Mouse (Mus musculus): ENCODE results near the gene Abcb10. TPM values are rescaled to one million over a fixed set of nuclear protein-coding genes. Genes with fewer than 3 reads are reported as not detected.
A peak's percentile ranks its signal among the peaks of the same experiment; 100 is the strongest.
"Not testable (repeated sequence)": the region's sequence is repeated elsewhere in the genome, so short reads cannot be mapped to it uniquely, and the experiment has no call there.

Gene Abcb10
- 10 to 100 TPM; 43.3 to 52.1 TPM for total RNA-seq (2021)
- long read RNA-seq, experiment 1, full-length matches to known transcripts, result 28 of 87 reads
- long read RNA-seq, experiment 1, partial matches to known transcripts, result 4 of 87 reads
- long read RNA-seq, experiment 1, other reads (novel, unspliced or antisense), result 55 of 87 reads
- long read RNA-seq, experiment 2, full-length matches to known transcripts, result 8 of 53 reads
- long read RNA-seq, experiment 2, partial matches to known transcripts, result 1 of 53 reads
- long read RNA-seq, experiment 2, other reads (novel, unspliced or antisense), result 44 of 53 reads

DNA sequence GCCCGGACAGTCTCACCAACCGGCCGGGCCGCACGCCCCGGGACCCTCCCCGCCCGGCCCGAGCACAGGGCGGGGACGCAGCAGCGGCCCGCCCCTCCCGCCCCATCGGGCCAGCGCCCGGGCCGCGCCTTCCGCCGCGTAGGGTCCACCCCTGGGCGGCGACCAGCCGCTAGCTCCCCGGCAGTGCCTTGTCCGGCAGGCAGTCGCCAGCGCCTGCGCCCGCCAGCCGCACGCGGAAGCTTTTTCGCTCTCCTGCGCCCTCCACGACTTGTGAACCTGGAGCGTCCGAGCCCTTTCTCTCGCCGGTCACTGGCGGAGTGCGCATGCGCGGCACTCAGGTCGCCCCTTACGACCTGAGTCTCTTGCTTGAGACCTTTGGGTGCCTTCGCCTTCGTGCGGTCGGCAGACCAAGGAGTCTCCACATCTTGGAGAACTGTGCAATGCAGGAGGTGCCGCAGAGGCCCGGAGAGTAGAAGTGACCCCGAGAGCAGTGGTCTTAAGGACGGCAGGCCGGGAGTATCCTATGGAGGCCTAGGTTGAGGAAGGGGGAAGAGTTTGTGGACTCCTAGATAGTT, at the start of gene Abcb10:
Gene Abcb10, minus strand, starts transcription at position 297 of the 575 bp plus-strand sequence.
- peak; percentile 92 to 96 for DNase-seq

DNA sequence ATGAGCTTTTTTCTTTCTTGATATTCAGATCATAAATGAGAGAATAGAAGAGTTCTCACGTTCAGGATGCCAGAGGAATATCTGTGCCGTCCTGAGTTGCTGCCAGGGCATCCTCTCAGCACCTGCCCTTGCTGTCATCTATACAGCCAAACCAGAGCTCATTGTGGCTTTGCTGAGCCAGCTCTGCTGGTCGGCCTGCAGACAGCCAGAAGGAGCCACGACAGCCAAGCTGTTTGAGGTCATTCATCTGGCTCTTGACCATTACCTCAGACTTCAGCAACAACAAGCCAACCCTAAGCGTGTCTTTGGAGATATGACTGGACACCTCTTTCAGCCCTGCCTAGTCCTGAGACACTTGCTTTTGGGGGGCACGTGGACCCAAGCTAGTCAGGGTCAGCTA, 44.9 kb upstream of the Abcb10 start:
- DNase-seq, result no peak

- DNase-seq, result not testable (repeated sequence)
Observed at GRCm38 (mm10) chr8:124026265-124026664, 43.3 kb upstream of the Abcb10 start.

- DNase-seq, result peak; percentile 95
Observed at GRCm38 (mm10) chr8:124021237-124022227, 38.6 kb upstream of the Abcb10 start, which contains the start of the genes Taf5l and Urb2. Gene Taf5l, minus strand, starts transcription at chr8:124021397. Gene Urb2, plus strand, starts transcription at chr8:124021508.

DNA sequence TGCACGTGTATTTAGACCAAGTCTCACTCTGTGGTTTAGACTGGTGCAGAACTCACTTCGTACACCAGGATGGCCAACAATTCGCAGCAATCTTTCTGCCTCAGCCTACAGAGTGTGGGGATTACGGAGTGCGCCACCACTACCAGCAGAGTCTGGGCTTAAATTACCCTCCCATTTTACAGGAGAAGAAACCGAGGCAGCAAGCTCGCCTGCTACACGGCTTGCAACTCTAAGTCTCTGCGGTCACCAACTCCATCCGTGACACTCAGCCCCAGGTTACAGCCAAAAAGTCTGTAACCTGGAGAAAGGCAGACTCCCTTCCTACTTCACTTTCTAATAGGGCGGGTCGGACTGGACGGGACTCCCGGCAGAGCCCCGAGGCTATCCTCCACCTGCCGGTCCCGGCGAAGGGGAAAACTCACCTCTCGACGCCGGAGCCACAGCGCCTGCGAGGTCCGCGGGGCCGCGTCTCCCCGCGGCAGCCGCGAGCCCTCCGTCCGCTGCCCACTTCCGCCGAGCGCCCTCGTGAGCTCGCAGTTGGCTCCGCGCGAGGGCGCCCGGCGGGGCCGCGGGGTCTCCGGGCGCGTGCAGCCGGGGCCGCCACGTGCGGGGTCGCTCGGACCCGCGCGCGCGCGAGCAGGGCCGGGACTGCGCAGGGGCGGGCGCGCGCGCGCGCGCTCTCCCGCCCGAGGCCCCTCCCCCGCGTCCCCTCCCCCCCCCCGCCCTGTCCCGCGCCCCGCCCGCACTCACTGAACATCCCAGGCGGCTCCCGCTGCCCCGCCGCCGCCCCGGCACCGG, 37.7 kb upstream of the Abcb10 start:
- peak in 1 of 2 experiments; percentile 66 for DNase-seq

GRCm38 (mm10) chr8:124019782-124020181, 36.9 kb upstream of the Abcb10 start:
- peak in 1 of 2 experiments; percentile 23 for DNase-seq

- DNase-seq, result no peak
Observed at GRCm38 (mm10) chr8:124014751-124015150, 31.8 kb upstream of the Abcb10 start.

- not testable (repeated sequence) for DNase-seq
Observed at GRCm38 (mm10) chr8:124014299-124014698, 31.4 kb upstream of the Abcb10 start.

- no peak for DNase-seq
Observed at GRCm38 (mm10) chr8:124011989-124012586, 29.2 kb upstream of the Abcb10 start.

- no peak for DNase-seq
Observed at GRCm38 (mm10) chr8:124011580-124011979, 28.7 kb upstream of the Abcb10 start.

DNA sequence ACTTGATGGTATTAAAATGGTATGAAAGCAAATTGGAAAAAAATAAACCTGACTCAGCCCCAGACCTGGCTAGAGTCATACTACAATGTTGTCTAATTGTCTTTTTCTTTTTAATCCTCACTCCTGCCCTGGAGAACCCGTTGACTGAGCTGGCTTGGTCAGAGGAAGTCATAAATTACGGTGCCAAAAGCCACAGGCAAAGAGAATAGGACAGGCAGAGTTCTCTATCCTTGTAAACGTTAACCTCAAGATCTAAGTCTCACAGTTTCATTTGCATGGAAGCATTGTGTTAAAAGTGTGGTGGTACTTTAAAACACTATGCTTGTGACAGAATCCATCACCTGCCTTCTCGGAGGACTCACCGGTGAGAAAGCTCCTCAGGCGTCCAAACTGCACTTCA, 24.9 kb upstream of the Abcb10 start:
- no peak for DNase-seq

DNA sequence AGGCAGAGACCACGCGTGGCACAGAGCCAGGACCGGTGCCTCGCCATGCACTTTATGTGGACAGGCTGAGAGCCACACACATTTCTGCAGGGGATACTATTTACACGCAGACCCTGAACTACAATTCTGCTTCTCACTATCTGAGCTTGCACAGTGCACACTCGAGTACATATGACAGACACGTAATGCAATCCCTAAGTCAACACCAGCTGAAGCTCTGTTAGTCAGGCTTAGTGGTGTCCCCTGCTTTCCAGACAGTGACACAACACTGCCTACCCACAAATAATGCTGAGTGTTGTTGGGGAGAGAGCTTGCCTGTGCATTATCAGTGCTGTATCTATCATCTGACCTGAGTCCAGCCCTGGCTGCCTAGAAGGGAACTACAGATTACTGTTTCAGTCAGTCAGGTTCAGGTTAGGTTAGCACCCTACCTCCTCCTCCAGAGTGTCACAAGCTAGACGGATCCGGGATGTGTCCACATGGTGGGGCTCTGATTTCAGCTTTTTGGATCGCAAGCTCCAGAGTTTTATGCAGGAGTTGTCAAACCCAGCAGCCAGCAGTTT, 19.7 kb upstream of the Abcb10 start:
- DNase-seq, result no peak

DNA sequence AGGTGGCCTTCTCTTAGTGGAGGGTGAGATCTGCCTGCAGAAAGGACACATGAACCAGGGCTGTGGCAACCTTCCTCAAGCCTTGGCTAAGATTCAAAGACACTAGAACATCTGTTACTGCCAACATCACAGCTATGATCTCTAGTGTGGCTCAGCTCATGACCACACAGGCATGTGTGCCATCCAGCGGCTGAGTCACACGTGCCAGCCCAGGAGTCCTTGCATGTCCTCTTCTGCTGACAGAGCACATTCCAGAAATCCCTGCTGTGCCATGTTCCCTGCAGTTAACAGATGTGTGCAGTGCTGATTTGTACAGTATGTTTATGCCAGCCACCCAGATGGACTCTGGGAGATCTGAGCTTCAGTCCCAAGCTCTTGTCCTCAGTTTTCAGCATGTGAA, 16.6 kb upstream of the Abcb10 start:
- peak; percentile 27 to 41 for DNase-seq

DNA sequence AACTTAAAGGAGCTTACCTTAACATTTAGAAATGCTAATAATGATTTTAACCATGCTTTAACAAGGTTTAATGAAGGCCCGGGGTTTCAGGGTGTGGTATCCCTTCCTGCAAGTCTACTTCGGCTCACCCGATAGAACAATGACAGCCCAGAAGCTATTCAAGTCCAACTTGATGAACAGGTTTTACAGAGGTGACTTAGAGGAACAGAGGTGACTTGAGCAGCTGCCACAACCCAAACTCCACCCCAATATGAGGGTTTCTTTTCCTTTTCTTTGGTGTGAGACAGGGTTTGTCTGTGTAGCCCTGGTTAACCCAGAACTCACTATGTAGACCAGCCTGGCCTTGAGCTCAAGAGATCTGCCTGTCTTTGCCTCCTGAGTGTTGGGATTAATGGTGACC, 11.1 kb upstream of the Abcb10 start:
- DNase-seq, result no peak

- DNase-seq, result no peak
Observed at GRCm38 (mm10) chr8:123993597-123993996, 10.7 kb upstream of the Abcb10 start.

GRCm38 (mm10) chr8:123992587-123992986, 9.7 kb upstream of the Abcb10 start:
- DNase-seq, result no peak

DNA sequence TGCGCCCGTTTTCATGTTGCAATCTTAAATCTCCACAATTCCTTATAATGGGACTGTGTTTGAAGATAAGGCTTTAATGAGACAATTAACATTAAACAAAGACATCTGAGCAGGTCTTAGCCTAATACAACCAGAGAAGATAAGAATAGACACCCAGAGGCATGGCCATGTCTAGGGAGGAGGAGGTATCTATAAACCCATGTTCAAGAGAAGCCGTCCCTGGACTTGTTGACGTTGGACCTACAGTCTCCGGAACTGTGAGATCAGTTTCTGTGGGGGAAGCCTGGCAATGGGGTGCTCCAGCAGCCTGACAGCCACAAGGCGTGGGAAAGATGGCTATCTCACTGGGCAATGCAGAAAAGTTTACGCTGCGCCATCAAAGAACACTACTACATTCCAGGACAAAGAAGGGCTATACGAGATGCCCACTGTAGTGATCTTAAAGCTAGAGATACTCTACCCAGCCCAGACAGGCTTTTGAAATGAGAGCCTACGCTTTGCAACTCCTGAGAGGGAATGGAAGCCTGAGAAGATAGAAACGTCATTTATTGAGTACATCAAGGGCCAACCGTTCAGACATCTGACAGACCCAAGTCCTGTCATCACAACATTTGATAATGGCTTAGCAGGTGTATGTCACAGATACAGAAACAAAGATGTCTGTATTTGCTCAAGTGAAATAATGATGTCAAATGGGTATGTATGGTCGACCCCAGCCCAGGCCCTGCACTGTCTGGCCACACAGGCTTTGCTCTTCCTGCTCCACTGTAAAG, 7.5 kb upstream of the Abcb10 start:
- no peak for DNase-seq

DNA sequence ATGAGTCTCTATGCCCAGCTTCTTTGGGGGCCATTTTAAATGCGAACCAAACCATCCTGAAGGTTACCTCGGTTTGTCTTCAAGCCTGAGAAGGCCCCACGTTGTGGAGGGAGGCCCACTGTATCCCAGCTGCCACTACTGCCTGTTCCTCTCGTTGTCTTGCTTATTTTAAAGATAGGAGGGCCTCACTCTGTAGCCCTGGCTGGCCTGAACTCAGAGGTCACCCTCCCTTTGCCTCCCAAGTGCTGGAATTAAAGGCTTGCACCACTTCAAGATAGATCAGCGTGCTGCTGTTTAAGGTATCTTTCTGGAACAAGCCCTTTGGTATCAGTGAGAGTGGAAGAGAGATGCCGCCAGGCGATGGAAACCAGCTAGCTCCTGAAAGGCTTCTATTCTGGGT, 6.2 kb upstream of the Abcb10 start:
- peak; percentile 30 for DNase-seq

GRCm38 (mm10) chr8:123988605-123989038, 5.7 kb upstream of the Abcb10 start:
- DNase-seq, result peak; percentile 23 to 47

DNA sequence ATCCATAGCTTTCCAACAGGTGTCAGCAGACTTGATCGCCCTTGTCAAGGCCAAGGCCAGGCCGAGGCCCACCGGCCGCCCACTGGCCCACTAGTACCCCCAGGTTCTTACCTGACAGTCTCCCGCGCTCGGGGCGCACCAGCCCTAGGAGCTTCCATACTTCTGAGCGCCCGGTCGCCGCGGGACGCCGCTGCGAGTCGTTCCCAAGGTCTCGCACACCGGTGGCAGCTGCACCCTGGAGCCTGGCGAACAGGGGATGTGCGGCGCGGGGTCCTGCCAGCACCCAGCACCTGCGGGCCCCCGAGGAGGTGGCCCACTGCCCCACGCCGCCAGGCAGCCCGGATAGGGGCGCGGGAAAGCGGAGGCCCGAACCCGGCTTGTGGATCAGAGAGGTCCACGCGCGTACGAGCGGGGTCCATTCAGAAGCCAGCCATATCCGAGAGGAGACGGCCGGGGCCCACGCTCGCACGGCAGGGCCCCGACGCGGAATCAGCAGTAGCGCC, 580 bp downstream of the Abcb10 start:
- no peak for DNase-seq

Measured in heart, adult 18-20 months (tissue).